Mouse (Mus musculus) heart, embryonic 12.5 days (tissue): Measurements from ENCODE around the gene Usp13. TPM values are rescaled to one million over a fixed set of nuclear protein-coding genes. Genes with fewer than 3 reads are reported as not detected.

Experiments
- polyA plus RNA-seq: library from polyadenylated mRNA; unstranded; fragments of >200 nt; fragmentation: Nextera tagmentation; extraction: Ambion mirVana; gene quantifications from 2 replicates; pipeline ENCODE4 v1.2.1, GENCODE M21; 2016

Usp13 gene
- polyA plus RNA-seq, 1 experiment from 2014 or later = 50.4 TPM

Other genes with a start within 250 kb of the Usp13 start
- 50.5 and 50.7 TPM in 2 replicates for gene Gnb4, start 201.0 kb upstream of the Usp13 start, polyA plus RNA-seq
- gene Actl6a, start 111.2 kb upstream of the Usp13 start, polyA plus RNA-seq = 105 and 108 TPM in 2 replicates
- gene Ndufb5, start 80.6 kb upstream of the Usp13 start, polyA plus RNA-seq = 468 and 489 TPM in 2 replicates
- 31.8 TPM in 2 replicates for gene Mrpl47, start 79.9 kb upstream of the Usp13 start, polyA plus RNA-seq